Mouse (Mus musculus): ENCODE results near the gene Galnt16.

Gene Galnt16

GRCm38 (mm10) chr12:80517977-80518376 lies at the start of gene Galnt16:
Gene Galnt16, plus strand, starts transcription at chr12:80518277.
- no peak for DNase-seq (ENCODE audit: low spot score)

- no peak for DNase-seq (ENCODE audit: low spot score)
Measured at GRCm38 (mm10) chr12:80470206-80470605, 47.9 kb upstream of the Galnt16 start.

GRCm38 (mm10) chr12:80471926-80472325 lies 46.2 kb upstream of the Galnt16 start:
- no peak for DNase-seq (ENCODE audit: low spot score)

DNA sequence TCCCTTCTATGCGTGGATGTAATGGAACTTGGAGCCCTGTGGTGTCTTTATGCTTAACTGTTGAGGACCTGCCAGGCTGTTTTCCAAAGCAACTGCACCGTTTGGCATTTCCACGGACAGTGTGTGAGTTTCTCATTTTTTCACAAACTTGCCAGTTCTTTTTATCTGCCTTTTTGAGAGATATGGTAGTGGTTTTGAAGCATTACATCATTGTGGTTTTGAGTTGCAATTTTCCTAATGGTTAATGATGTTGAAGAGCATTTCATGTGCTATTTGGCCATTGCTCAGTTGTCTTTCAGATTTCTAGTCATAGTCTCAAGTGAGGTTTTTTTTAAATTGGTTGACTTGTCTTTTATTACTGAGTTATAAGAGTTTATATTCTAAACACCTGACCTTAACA lies 44.3 kb upstream of the Galnt16 start:
- no peak for DNase-seq (ENCODE audit: low spot score)

DNA sequence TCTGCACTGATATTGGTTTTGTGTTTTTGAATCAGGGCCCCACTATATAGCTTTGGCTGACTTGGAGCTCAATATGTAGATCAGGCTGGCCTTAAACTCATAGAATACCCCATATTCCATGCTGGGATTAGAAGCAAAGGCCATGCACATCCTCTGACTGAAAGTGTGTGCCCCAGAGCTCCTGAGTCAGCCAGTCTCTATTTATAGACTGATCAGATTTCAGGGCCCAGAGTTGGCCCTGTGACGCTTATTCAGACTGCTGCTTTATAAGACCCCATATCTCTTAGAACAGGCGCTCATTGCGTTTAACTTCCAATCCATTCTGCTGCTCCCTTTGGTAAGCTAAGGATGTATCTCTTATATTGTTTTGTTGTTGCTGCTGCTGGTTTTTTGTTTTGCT lies 38.1 kb upstream of the Galnt16 start:
- no peak for DNase-seq (ENCODE audit: low spot score)

- DNase-seq (ENCODE audit: low spot score), result no peak
Measured at GRCm38 (mm10) chr12:80483397-80483796, 34.7 kb upstream of the Galnt16 start.

GRCm38 (mm10) chr12:80493311-80493710 lies 24.8 kb upstream of the Galnt16 start:
- no peak for DNase-seq (ENCODE audit: low spot score)

GRCm38 (mm10) chr12:80495691-80496090 lies 22.4 kb upstream of the Galnt16 start:
- no peak for DNase-seq (ENCODE audit: low spot score)

DNA sequence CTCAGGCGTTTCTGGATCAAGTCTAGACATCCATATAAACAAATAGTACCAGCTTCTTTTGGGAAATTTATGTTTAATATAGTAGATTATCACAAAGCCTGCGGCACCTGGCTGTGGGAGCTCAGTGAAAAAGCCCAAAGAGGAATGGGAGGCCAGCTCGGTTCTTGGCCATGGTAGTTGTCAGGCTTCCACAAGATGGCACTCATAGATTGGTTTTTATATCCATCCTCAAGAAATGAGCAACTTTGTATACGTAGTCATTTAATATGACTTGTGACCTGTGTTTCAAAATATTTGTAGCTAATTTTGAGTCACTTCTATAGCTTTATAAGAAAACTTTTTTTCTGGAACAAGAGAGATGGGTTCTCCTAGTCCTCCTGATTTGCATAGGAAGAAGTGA lies 19.7 kb upstream of the Galnt16 start:
- no peak for DNase-seq (ENCODE audit: low spot score)

GRCm38 (mm10) chr12:80500506-80500905 lies 17.6 kb upstream of the Galnt16 start:
- DNase-seq (ENCODE audit: low spot score), result no peak

- DNase-seq (ENCODE audit: low spot score), result no peak
Measured at GRCm38 (mm10) chr12:80504718-80505117, 13.4 kb upstream of the Galnt16 start.

DNA sequence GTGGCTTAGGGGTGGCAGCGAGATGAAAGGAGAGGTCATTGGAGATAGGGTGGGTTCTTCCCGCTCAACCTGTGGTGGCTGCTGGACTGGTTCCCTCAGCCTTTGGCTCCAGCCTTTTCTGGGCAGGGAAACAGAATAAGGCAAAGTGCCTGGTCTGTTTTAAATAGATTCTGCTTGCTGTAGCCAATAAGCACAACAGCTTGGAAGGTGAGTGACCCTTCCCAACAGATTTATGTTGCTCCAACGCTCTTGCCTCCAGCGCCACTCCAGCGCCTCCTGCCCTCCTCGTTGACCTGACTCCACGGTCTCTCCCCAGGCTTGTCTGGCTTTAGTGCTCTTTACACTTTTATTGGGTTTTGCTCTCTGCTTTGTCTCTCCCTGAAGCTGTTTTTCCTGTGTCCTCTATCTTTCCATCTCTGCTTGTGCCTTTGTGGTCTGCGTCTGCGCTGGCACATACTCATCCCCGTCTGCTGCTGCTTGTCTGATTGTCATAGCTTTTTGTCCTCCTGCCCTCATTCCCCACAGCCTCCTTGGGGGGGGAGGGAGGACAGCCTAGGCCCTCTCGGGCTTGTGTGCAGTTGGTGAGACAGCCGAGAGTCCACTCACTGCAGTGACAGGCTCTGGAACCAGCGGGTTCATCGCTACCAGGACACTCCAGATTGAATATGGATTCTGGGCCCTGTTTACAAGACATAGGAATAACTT lies 10.9 kb upstream of the Galnt16 start:
- DNase-seq (ENCODE audit: low spot score), result peak; percentile 15

DNA sequence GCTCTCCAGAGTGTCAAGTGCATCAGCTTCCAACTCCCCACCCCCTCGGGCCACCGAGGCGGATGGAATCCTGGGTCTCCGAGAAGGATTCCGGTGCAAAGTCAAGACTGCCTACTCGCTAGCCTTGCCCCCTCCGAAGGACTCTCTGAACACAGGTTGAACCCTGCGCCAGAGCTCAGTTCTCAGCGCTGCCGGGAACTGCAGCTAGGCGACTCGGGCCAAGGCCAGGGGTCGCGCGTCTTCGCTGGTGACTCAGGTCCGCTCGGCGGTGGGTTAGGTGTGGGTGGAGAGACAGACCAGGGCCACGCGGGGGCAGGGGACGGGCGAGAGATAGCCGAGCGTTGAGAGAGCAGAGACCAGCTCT lies 298 bp downstream of the Galnt16 start:
- no peak for DNase-seq (ENCODE audit: low spot score)

DNA sequence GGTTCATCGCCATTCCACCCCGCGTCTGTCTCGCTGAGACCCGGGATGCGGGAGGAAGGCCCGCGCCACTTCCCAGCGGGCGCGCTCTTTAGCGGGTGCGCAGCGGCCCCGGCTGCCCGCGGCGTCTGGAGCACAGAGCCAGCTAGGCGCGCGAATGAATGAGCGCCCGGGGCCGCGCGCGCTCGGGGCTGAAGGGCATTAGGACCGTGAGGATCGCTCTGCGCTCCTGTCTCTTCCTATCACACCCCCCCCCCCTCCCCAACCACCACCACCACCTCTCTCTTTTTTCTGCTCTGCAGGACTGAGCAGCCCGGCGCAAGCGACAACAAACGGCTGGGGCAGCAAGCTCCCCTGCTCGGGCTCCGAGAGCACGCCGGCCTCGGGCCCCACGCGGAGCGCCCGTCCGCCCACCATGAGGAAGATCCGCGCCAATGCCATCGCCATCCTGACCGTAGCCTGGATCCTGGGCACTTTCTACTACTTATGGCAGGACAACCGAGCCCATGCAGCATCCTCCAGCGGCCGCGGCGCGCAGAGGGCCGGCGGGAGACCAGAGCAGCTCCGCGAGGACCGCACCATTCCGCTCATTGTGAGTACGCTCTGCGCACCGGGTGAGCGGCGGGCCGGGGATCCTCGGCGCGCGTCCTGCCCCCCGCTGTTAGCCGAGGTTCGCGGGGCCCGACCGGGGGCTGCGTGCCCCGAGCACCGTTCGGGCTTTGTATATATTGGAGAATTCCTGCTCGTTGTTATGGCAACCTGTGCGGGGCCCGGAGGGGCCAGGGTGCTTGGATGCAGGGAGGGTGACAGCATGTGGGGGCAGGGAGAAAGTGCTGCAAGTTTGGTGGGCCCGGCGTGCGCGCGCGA lies 912 bp downstream of the Galnt16 start:
- DNase-seq (ENCODE audit: low spot score), result no peak

GRCm38 (mm10) chr12:80519621-80520332 lies 1.7 kb downstream of the Galnt16 start:
- DNase-seq (ENCODE audit: low spot score), result no peak

- DNase-seq (ENCODE audit: low spot score), result no peak
Measured at GRCm38 (mm10) chr12:80522006-80522405, 3.9 kb downstream of the Galnt16 start.

- no peak for DNase-seq (ENCODE audit: low spot score)
Measured at GRCm38 (mm10) chr12:80524276-80524921, 6.3 kb downstream of the Galnt16 start.

DNA sequence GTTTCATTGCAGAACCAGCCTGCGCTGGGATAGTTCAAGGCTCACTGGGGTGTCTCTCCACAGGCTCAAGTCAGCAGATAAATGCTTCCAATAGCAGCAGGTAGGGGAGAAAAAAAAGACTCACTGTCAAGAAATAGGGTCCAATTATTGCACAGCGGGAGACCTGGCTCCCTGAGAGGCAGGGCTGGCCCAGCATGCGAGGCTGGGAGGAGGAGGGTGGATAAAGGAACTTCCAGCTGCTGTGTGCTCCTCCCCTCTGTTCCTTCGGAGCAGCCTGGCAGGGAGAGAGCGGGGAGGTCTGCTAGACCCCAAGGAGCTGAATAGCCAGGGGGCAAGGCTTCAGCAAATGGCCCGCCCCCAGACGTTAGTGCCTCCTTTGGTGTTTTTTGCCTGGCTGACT lies 7.4 kb downstream of the Galnt16 start:
- no peak for DNase-seq (ENCODE audit: low spot score)

GRCm38 (mm10) chr12:80526511-80526910 lies 8.4 kb downstream of the Galnt16 start:
- DNase-seq (ENCODE audit: low spot score), result no peak

GRCm38 (mm10) chr12:80527727-80528389 lies 9.8 kb downstream of the Galnt16 start:
- DNase-seq (ENCODE audit: low spot score), result no peak

GRCm38 (mm10) chr12:80530052-80530451 lies 12.0 kb downstream of the Galnt16 start:
- no peak for DNase-seq (ENCODE audit: low spot score)

DNA sequence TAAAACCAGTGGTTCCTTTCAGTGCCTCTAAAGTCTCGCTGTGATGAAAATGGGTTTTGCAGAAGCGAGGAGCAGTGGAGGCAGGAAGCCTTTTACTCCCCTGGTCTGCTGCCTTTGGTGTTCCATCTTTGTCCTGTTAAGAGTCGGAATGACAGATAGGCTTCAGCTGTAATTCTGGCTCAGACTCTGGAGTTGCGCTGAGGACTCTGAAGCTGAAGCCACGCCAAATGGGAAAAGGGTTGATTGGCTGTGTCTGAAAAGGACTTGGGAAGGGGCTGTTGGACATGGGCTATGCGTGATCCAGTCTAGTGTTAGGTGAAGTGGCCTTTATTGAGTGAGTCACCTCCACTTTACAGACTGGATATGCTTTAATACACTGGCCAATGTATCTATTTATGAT lies 12.6 kb downstream of the Galnt16 start:
- DNase-seq (ENCODE audit: low spot score), result no peak
